Mouse (Mus musculus) adrenal gland, adult 8-10 months (tissue): Measurements from ENCODE around the gene Vil1. TPM values are rescaled to one million over a fixed set of nuclear protein-coding genes. Genes with fewer than 3 reads are reported as not detected.
"Not testable (repeated sequence)": the region's sequence is repeated elsewhere in the genome, so short reads cannot be mapped to it uniquely, and the experiment has no call there.

ENCODE experiments used
- DNase-seq: peaks from one replicate; pipeline ENCODE4 v3.0.0; 2022
- total RNA-seq, 4 experiments: library from RNA; stranded (reverse); gene quantifications; 2 replicates each; pipeline ENCODE4 v1.2.4; 2022

Gene Vil1
- total RNA-seq, 4 experiments from 2014 or later = 0.96 to 4.1 (median 2.6) TPM

DNA sequence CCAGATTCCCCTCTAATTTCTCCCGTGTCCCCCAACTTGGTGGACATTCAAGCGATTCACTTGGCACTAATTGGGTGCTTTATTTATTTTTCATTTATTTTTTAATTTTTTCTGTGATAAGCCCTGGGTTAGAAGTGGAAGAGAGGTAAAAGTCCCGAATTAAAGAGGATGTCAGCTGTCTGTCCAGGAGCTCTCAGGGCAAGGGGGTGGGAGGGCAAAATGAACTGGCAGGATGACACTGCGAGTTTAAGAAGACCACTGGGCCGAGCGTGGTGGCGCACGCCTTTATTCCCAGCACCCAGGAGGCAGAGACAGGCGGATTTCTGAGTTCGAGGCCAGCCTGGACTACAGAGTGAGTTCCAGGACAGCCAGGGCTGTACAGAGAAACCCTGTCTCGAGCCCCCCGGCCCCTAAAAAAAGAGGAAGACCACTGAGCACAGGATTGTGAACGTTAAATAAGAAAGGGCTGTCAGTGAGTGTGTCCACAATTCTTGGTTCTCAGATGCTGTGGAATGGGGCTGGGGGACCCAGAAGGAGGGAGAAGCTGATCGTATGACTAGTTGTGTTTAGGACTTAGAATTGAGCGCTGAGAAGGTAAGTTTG is 21.7 kb upstream of the Vil1 start:
- no peak for DNase-seq

DNA sequence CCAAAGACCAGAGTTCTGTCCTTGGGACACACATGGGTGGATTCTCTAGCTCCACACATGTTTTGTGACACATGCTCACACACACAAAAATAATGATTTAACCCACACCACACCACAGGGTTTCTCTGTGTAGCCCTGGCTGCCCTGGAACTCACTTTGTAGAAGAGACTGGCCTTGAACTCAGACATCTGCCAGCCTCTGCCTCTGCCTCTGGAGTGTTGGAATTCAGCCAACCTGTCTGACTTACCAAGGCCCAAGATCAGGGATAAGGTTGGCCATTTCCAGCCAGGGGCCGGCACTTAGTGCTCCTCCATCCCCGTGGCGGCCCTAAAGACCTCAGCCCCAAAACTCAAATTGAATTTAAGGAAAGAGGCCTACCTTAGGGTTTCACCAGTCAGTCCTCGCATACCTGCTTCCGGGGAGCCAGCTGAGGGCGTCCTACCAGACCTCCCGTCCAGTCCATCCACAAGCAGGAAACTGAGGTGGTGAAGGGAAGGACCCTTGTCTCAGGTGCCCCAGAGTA is 20.7 kb upstream of the Vil1 start:
- DNase-seq = no peak

DNA sequence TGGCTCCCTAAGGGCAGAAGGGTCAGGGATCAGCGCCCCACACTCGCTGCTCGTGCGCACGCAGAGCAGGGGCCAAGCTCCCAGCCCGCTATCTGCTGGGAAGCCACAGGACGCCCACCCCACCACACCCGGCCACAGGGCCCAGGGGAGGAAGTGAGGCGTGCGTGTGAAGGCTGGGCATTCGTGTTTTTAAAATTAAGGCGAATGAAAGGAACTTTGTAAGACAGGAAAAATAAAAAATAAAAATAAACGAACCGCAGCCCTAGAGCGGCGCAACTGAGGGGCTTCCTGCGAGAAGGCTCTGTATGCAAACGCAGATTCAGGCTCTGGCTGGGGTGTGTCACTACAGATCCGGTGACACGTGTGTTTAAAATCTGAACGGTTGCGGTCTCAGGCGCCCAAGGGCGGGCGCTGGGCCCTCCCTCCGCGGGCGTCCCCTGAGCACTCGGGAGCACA is 19.3 kb upstream of the Vil1 start:
- no peak for DNase-seq

- no peak for DNase-seq
These were observed 18.8 kb upstream of the Vil1 start for GRCm38 (mm10) chr1:74390287-74390906.

- peak; percentile 98 for DNase-seq
These were observed 18.0 kb upstream of the Vil1 start, which contains the start of gene Ctdsp1 for GRCm38 (mm10) chr1:74390924-74391748. TSS of gene Ctdsp1 (plus strand) at chr1:74391509.

DNA sequence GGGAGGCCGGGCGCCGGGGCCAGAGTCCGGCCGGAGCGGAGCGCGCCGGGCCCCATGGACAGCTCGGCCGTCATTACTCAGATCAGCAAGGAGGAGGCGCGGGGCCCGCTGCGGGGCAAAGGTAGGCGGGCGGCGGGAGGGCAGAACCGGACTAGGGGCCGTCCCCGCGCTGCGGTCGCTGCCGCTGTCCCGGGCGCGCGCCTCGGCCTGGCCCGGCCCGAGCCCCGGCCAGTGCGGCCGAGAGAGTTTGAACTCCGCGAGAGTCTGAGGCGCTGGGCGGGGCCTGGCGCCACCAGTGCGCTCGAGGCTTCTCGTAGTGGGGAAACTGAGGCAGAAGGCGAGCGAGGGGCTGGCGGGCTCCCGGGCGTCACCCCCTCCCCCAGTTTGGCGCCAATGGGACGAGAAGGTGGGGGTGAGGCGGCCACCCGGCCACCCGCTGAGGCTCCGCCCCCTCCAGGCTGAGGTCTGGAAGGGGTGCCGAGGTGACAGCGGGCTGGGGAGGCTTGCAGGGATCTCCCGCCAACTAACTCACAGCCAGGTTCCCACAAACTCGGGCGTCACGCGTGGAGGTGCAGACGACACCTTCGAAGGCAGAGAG is 17.2 kb upstream of the Vil1 start:
- peak; percentile 80 for DNase-seq

GRCm38 (mm10) chr1:74392446-74392994 is 16.7 kb upstream of the Vil1 start:
- DNase-seq = no peak

GRCm38 (mm10) chr1:74393010-74393409 is 16.2 kb upstream of the Vil1 start:
- DNase-seq = no peak

DNA sequence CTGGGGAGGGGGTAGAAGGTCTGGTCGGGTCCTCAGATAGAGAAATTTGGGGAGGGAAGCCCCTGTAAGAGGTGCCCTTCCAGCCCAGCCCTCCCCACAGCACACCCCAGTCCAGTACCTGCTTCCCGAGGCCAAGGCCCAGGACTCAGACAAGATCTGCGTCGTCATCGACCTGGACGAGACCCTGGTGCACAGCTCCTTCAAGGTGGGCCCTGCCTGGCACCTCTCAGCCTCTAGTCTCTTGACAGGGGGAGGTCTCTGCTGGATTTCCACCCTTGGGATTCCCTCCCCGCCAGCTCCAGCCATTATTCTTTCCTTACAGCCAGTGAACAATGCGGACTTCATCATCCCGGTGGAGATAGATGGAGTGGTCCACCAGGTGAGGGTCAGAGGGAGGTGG is 15.5 kb upstream of the Vil1 start:
- DNase-seq = no peak

DNA sequence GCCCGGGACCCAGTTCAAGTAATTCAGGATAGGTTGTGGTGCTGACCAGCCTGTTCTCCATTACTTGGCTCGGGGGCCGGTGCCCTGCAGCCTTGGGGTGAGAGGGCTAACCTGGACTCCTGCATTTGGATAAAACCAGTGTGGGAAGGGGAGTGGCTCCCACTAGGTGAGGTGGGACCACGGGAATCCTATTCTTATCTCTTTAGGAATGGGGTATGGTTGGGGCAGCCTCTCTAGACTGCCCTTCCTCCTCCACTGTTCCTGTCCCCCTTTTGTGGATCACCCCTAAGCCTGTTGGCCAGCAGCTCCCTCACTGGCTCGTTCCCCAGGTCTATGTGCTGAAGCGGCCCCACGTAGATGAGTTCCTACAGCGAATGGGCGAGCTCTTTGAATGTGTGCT is 14.9 kb upstream of the Vil1 start:
- DNase-seq = no peak

GRCm38 (mm10) chr1:74394858-74395257 is 14.3 kb upstream of the Vil1 start:
- DNase-seq = no peak

GRCm38 (mm10) chr1:74395290-74395689 is 13.9 kb upstream of the Vil1 start:
- no peak for DNase-seq

DNA sequence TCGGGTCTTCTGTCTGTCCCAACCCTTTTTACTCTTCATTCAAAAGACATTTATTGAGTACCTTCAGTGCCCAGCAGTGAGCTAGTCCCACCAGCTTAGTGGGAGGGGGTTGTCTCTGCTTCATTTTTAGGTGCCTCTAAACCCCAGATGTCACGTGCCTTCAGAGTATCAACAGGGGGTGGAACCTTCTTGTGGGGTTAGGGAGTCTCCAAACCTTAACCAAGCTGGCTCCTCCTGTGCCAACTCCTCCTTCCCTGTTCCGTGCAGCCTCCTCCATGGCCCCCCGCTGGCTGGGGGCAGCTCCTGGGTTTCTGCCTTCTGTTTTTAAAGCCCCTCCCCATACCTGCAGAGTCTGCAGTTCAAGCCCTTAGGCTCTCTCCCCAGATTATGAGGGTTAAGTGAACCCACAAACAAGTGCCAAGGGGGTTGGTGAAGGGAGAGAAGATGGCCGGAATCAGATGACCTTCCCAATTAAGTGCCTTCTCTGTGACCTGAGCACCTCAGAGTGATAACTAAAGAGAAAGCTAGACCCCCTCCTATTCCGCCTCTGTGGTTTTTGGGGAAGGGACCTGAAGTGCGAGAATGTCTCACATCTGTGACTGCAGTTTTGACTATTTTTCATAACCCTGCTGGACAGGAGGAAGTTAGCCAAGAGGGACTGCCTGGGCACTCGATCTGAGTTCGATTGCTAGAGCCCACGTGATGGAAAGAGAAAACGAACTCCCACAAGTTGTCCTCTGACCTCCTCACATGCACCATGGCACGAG is 12.5 kb upstream of the Vil1 start:
- not testable (repeated sequence) for DNase-seq

DNA sequence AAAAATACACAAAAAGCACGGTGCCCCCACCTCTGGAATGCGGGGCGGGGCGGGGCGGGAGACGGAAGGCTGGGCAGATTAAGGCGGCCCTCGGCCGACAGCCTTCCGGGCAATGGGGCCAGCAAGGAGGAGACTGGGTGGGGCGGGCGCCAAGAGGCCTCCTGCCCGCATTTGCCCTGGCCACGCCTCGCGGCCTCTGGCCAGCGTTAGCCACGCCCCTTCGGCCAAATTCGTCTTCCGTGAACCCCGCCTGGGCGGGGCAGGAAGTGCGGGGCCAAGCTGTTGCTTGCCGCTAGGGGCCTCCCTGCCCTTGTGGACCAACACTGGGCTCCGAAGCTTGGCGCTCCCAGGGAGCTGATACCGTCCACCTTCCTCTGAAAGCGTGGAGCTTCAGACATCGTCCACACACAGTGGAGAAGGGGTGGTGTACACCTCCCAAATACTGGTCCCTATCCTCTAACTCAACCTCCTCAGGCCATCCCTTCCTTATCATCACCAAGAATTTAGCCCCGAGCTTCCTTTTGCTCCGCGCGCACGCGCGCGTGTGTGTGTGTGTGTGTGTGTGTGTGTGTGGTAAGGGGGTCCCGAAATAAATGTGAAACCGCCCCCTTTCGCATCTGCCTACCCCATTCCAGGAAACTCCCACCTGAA is 11.8 kb upstream of the Vil1 start:
- DNase-seq = peak; percentile 99

DNA sequence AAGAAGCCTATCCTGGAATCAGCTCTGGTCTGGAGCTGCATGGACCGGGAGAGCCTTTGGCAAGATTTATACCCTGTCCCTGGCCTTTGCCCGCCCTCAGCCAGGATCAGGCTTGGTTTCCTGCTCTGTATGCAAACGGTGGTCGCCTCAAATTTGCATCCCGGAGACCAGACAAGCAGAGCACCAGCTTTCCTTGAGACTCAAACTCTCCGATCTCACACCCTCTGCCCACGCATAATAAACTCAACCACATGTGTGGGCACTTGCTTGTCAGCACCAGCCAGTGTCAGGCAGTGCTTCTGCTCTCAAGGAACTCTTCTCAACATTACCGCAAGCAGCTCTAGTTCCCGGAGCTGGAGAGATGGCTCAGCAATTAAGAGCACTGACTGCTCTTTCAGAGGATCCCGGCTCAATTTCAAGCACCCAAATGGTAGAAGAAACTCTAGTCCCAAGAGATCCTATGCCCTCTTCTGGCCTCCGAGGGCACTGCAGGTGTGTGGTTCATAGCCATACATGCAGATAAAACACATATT is 11.2 kb upstream of the Vil1 start:
- DNase-seq = no peak

DNA sequence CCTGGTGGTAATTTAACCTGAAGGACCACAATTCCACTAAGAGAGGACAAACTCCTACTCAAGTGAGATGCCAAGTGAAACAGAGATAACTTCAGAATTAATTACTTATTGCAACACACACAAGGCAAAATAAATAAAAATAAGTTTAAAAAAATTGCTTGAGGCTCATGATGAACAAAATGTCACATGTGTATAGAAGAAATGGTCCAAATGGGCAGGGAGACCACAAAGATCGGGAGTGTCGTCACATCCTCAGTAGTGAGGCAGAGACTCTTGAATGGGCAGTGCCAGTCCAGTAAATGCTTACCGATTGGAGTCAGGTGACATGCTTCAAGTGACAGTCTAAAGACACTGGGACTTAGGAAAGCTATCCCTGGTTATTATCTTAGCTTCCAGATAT is 8.6 kb upstream of the Vil1 start:
- DNase-seq = no peak

GRCm38 (mm10) chr1:74401015-74401702 is 8.0 kb upstream of the Vil1 start:
- no peak for DNase-seq

DNA sequence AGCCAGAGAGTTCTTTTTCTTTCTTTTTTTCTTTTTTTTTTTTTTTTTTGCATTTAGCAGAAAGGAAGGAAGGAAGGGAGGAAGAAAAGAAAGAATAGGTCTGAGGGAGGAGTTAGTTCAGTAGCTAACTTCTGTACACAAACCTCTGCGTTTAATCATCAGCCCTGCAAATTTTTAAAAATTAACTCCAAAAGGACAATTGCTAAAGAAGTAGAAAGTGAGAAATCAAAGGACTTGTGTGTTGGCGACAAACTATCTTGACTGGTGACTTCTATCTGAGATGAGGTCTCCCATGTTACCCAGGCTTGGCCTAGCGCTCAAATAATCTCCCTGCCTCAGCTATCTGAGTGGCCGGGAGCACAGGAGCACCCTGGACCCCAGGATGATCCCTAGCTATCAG is 5.0 kb upstream of the Vil1 start:
- DNase-seq = no peak

GRCm38 (mm10) chr1:74411753-74412325 is 2.7 kb downstream of the Vil1 start:
- DNase-seq = peak; percentile 84

- no peak for DNase-seq
These were observed 3.5 kb downstream of the Vil1 start for GRCm38 (mm10) chr1:74412711-74413110.
